Mouse (Mus musculus) CD4-positive, CD25-positive, alpha-beta regulatory T cell, adult 4 months (primary cell): ENCODE measurements around the gene Acaca. TPM values are rescaled to one million over a fixed set of nuclear protein-coding genes. Genes with fewer than 3 reads are reported as not detected.
"Not testable (repeated sequence)": the region's sequence is repeated elsewhere in the genome, so short reads cannot be mapped to it uniquely, and the experiment has no call there.

Experiments used
- ATAC-seq: one replicate; pipeline ENCODE4 v1.8.0; 2017
- polyA plus RNA-seq, 2 experiments: library from polyadenylated mRNA; unstranded; fragments of 100-300 nt; shearing (Covaris generic); gene quantifications; one replicate each; pipeline ENCODE4 v1.2.1; 2017

The Acaca gene
- polyA plus RNA-seq, 2 experiments from 2014 or later, result 4.8 to 5.4 TPM

DNA sequence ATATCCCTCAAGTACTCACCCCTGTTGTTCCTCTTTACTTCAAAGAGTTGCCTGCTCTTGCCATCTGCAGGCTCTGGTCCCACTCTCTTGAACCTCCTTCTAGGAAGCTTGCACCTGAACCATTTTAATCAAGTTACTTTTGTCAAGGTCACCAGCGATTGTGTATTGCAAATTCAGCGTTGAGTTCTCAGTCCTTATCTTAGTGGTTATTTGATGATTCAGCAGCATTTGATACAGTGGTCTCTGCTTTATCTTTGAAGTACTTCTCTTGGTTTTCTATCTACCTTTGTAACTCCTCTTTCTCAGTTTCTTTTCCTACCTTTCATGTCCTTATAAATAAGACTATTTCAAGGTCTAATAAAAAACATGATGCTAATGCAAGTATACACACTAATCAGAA is 211.2 kb downstream of the Acaca start:
- no peak for ATAC-seq

DNA sequence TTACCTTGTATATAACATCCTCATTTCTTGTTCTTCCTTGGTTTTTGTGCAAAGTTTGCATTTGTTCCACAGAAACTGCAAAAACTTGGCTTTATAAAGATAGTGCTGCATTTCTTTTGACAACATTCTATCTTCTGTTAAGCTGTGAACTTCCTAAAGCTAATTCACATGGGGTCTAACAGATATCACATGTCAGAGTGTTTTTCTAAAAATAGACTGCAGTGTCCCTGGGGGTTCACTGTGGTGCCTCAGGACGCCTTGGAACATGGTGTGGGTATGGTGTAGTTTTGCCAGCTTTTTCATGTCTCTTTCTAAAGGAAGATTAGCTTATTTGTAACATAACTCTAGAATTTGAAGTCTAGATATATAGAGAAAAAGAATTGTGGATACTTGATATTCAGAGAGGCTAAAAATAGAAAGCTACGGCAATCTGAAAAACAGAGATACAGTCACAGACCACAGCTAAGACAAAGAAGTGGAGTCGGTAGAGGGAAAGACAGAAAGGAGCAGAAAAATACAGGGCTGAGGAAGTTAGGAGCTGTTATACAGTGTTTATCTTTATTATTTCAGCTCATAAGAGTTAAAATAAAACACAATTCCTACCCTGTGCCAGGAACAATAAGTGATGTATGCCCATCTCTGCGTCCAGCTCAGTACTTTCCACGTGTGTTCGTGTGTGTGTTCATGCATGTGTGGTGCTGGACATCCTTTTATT is 215.2 kb downstream of the Acaca start:
- ATAC-seq, result no peak

DNA sequence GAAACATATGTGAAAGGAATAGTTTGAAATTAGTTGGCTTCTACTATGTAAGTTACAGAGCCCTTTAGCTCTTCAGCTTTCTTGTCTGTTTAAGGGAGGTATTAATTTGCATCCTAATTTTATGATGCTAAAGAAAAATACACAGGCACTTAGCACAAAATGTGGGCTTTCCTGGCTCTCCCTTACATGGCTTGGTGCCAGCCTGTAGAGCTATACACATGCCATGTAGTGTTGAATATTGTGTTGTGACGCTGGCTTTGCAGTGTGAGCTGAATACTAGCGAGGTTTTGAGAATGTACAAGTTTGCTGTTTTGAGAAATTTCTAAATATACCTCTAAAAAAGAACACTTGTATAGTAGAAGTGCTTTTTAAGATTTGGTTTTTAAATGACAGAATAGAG is 218.3 kb downstream of the Acaca start:
- ATAC-seq, result no peak

DNA sequence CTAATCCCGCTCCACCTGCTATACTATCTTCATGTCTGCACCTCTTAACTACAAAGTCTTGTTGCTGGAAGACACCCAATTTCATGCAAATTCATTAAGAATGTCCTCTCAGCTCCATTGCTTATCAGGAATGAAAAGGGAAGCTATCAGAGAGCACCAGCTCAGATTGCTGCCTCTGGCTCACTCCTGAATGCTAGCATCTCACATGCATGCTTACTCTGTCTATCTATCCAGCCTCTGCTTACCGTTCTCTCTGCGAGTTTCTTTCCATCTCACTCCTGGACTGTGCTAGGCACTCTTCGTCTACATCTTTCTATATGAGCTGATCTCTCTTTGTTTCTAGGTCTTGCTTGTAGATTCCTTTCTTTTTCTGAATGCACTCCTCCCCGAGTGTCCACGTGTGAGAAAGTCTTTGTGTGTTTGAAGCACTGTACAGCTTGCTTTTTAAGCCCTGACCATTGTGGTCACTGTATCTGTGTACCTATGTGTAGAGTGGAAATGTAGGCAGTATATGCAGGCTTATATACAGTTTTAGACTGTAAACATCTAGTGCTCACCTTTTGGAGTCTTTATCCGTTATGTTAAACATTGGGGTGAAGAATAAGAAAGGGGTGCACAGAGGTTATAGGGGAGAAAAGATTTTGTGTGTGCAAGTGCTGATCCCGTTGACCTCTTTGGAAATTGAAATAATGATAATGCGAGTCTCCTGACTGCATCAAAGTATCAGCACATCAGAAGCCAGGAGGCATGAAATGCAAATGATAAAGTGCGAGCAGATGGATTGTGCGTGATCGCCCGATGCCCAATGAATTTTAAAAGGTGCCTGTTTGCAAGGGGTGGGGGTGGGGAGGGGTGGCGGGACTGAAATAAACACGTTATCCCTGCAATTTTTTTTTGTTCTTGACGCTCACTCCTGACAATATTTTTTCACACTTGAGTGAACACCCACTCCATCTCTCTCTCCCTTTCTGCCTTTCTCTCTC is 219.7 kb downstream of the Acaca start:
- no peak for ATAC-seq

DNA sequence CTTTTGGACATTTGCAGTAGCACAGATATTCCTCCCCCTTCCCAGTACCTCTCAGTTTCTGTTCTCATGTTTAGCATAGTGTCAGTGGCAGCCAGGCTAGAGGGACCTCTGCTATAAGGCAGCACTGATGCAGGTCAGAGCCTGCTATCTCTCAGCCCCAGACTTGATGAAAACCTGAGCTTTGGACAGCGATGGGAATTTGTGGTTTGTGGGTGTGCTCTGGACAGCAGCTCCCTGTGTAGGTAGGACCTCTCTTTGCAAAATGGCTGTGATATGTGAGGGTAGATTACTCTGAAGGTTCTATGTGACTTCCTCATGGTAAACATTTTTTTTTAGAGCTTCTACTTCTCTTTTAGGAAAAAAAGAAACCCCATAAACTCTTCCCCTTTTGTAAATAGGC is 221.7 kb downstream of the Acaca start:
- no peak for ATAC-seq

DNA sequence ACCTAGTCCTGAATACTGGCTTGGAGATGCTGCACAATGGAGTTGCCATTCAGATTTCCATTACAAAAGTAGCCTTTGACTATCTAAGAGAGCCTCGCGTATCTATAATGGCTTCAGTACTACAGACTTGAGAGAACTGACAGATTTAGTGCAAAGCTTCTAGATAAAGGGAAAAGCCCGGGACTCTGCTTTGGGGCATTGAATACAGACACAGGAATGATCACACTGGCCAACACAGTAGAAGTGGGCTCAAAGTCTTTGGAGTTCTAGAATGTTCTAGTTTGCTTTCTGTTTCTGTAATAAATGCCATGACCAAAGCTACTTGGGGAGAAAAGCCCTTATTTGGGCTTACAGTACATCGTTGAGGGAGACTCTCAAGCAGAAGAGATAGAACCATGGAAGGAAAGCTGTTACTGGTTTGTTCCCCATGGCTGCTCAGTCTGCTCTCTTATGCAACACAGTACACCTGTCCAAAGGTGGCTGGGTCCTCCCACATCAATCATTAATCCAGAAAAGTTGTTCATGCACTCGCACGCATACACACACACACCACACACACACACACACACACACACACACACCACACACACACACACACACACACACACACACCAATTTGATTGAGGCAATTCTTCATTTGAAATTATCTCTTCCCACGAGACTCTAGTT is 223.7 kb downstream of the Acaca start:
- ATAC-seq, result no peak

DNA sequence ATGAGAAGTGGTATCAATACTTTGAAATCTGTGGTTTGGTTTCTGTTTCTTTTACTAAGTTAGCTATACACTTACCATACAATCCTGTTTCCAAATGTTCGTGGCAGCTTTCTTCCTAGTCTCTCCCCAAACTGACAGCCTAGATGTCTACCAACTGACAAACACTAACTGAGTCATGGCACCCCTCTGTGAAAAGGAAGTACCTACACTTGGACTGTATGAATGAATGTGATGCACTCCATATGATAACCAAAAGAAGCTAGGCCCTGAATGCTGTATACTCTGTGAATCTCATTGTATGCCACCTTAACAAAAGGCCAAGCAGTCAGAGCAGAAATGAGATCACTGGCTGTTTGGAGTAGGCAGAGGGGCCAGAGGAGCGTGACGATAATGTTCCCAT is 227.8 kb downstream of the Acaca start:
- no peak for ATAC-seq

DNA sequence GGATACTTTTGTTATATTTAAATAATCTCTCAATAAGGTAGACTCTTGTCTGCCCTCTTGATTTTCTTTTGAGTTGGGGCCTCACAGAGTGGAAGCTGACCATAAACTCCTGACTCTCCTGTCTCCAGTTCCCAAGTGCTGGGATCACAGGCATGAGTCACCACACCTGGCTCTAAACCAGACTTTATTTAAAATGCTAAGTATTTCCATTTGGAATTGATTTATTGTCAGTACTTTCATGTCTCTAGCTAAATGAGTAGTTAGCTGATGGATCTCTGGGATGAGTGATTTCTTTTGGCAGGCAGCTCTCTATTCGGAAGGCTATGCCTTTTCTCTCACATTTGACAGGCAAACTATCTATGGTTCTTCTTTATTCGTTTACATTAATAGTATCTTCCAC is 228.3 kb downstream of the Acaca start:
- no peak for ATAC-seq

DNA sequence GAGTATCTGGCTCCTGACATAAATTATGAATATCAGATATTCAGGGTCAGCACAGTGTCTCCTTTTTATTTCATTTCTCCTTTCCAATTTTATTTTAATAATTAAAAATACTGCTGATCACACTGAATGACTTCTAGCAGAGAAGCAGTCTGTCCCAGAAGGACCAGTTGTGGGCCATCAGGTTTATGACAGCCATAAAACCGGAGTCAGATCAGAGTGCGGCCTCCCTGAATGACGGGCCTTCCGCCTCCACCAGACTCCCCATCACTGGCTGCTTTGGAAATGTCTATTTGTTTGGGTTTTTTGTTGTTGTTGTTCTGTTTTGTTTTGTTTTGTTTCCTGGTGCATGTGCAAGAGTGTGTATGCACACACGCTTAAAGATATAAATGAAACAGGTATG is 232.1 kb downstream of the Acaca start:
- no peak for ATAC-seq

DNA sequence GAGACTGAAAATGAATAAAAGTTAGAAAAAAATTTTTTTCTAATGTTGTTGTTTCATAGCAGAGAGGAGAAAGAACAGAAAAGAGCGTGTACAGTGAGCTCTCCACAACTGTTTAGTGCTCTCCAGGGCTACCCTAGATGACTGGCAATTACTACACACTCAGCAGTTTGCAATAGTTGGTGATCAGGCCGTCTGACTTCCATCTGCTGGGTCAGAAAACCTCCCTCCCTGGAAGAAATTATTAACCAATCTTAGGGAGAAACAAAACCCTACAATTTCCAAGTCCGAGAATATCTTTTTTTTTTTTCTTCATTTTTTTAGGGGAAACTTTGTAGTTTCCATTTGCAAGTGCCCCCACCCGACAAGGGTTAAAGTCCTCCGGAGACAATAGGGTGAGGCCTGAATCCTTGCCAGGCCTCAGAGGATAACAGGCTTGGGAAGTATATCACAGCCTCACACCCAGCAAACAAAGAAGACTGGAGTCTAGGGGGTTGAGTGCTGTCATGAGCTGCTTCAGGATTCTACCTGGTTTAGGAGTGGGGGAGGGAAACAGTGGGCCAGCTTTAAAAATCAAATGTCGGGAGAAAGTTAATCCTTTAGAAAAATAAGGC is 233.3 kb downstream of the Acaca start:
- ATAC-seq, result no peak

DNA sequence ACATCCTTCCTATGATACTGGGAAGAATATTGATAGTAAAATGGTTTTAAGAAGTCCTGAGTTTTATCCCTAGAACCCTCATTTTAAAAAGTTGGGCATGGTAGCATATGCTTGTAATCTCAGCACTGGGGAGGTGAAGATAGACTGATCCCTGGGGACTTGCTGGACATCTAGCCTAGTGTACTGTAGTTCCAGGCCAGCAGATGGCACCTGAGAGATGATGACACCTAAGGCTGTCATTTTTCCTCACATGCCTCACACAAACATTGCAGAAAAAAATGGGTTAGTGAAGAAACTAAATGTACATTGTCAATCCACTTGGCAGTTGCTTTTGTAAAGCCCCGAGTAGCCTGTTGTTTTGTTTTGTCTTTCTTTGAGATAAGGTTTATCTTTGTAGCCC is 235.8 kb downstream of the Acaca start:
- no peak for ATAC-seq

DNA sequence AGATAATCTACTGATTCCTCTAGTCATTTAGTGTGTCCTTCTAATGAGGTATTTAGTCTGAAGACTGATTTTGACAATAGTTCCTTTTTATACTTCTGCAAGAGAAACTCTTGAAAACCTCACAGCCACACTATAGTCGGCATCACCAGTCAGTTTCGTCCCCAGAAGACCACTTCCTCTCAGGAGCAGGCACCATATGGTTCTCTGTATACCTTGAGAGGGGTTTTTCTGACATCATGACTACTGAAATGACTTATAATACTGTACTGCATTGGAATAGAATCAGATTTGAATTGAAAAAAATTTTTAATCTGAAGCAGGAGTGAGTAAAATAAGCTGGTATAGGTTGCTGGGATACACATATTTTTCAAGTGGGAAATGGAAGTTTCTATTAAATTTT is 239.4 kb downstream of the Acaca start:
- ATAC-seq, result no peak

DNA sequence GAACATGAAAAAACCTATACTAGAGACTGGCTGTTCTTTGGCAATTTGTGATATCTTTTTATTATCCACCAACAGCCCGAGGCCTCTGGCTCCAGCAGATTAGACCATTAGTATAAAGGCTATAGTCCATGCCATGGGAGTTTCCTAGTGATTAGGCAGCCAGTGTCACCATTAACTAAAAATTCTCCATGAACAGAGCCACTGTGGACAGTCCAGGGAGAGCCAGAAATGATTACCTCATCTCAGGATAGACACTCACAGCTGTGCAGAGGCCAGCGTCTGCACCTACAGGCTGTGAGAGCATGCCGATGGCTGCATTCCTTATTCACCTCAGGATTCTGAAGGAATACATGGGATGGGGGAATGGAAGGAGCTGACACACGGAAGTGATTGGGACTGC is 243.7 kb downstream of the Acaca start:
- ATAC-seq, result no peak

DNA sequence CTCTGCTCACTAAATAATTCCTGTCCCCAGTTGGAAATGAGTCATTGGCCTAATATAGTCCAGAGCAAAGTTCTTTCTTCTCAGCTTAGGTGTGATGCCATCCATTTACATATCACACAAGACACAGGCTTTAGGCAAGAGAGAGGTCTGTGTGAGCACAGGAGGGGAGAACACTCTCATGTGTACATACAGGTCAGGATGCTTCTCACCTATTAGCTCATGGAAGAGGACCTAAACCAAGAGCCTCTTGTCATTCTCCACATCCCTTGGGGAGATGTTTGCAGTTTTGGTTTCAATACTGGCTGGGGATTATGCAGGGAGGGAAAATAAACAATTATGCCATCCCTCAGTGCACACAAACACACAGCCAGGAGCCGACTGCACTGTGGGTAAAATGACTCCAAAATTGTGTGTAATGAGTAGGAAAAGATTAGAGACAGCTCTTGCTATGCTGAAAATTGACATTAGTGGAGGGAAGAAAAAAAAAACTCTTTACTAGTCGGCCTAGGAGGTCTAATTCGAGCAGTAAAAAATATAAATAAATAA is 246.6 kb downstream of the Acaca start:
- no peak for ATAC-seq

DNA sequence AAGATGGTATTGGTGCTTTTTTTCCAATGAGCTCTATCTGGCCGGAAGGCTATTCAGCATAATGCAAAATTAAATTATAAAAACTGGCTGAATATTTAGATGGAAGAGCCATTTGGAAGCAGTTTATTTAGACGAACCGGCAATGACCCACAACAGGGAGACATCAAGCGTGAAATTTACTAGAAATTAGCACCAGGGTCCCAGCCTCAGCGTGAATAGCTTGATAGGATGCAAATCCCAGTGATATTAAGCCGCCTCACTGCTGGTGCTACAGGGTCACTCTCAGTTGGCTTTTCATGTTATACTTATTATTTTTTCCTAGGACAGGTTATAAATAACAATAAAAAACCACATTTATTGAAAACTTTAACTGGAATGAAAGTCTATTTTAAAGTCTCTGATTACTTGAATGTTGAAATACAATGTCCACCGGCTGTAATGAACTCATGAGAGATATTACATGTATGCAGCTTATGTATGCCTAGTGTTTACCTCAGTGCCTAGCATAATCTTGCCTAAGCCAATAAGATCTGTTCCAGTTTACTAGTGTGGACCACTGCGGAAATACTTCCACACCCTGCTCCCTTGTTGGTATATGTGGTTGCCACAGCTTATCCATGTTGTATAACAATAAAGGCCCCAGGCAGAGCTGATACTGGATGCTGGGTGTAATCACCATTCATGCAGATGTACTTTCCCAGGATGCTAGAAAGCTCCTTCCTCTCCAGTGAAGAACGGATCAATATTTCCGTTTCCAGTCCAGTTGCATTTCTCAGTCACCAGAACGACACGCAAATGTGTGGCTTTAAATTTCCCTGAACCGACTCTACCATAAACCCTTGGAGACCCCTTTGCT is 247.3 kb downstream of the Acaca start:
- ATAC-seq, result no peak

DNA sequence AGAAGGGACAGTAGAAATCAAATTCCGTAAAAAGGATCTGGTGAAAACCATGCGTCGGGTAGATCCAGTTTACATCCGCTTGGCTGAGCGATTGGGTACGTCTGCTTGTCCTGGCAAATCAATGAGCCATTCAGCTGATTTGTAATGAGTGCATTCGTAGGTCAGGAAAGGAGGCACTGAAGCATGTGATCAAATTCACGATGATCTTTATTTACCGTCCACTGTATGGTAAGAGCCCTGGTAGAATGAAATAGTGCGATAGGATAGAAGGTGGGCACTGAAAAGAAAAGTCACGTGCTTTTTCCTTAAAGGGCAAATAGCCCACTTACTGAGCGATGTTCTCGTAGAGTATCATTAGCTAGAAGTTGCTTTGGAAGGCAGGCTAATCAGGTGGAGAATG is 253.0 kb downstream of the Acaca start:
- no peak for ATAC-seq

DNA sequence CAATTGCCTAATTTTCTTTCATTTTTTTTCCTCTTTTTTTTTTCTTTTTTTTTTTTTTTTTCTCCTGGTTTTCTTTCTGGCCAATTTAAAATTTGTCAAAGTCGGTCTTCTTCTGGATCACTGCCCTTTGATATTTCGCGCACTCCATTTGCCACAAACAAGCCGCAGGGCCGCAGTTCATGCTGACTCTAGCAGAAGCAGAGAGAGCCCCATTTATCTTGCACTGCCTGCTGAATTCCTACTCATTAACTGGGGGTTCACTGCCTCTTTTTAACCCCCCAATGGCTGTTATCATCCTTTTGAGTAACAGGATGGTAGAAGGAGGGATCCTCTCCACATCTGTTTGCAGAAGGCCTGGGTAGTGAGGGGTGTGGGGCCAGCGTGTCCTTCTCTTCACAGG is 254.4 kb downstream of the Acaca start:
- no peak for ATAC-seq

DNA sequence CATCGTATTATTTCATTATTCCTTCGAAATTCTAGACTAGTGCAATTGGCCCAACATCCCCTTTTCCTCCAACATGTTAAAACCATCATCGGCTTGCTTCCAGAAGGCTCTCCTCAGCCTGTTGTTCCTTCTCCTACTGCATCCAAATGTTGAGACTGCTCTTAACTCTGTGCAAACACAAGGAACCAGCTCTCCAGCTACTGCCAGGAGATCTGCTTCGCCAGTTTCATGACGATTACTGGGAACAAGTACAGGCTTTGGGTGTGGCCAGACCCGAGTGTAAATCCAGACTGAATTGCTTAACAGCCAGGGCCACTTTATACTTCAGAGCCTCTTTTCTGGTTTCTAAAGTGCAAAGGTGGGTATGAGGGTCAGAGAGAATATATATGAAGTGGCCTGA is 259.9 kb downstream of the Acaca start:
- ATAC-seq, result no peak

DNA sequence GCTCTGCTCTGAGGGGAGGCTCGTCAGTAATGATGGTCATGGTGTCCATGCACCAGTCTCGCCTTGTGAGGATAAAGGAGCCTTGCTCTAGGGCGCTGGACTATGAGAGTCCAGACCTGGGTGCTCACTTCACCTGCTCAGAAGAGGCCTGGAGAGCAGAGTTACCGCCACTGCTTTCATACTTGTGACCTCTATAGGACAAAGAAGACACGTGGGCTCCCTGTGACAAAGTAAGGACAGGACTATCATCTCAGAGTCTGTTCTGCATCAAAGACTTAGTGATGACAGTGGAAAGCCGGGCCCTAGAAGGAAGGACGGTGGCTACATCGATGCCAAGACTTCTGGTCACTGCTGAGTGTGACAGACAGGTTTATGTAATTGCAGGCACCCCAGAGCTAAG is 261.7 kb downstream of the Acaca start:
- no peak for ATAC-seq

DNA sequence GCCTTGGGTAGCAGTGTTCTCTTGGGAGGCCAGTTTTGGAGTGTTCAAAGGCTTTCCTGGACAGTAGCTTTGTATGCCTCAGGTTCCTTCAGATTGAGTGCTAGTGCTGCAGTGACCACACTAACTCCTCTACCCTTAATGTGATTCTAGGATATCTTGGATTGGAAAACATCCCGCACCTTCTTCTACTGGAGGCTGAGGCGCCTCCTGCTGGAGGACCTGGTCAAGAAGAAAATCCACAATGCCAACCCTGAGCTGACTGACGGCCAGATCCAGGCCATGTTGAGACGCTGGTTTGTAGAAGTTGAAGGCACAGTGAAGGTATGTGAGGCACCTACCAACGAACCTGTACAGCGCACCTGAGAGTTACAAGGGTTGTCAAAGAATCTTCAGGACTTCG is 262.6 kb downstream of the Acaca start:
- ATAC-seq, result not testable (repeated sequence)

DNA sequence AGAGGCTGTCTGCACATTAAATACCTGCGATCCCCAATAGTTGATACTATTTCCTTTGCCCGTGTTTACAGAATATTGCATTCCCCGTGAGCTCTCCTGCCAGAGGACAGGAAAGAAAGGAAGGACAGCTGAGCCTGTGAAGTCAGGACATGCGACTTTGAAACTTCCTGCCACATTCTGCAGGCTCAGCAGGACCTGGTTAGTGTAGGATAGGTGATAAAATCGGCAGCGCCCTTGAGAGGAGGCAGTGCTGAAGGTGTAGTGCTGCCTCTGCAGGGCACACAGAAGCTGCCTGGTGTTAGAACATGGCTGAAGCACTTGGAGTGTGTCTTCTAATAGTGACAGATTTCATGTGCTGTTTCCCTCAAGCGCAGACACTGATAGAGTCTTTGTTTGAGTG is 264.1 kb downstream of the Acaca start:
- no peak for ATAC-seq

DNA sequence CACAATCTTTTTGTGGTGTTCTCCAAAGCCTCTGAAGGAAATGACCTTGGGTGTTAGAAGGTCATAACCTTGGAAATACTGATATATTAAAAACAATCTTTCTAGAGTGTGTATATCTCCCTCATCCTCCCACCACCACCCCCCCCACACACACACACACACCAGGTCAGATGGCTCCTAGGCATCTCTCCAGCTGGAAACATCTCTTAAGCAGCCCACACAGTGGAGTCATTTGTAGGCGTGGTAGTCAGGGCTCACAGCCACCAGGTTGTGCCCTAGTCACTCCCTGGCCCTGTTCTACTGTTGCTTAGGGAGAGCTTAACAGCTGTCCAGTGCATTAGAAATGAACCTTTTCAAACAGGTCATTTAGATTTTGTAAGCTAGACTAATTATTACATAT is 265.5 kb downstream of the Acaca start:
- ATAC-seq, result no peak
